Mouse (Mus musculus): ENCODE results near the gene Sap30. TPM values are rescaled to one million over a fixed set of nuclear protein-coding genes. Genes with fewer than 3 reads are reported as not detected.
A peak's percentile ranks its signal among the peaks of the same experiment; 100 is the strongest.

The Sap30 gene
- 47.8 and 50.9 TPM in 2 replicates for polyA plus RNA-seq (2012; ENCODE audit: insufficient read depth, insufficient read length, missing spikeins)

- Histone ChIP-seq H3K4me3 (ENCODE audit: insufficient read depth, low read length) (peak within 1 kb of the TSS; percentile 93), H3K4me1 (ENCODE audit: control insufficient read depth, insufficient read depth, low read length) (peaks cover 7% of the 10 kb centered on the region; the same call in 1 of the 2 replicates), H3K27ac (ENCODE audit: insufficient read depth, low read depth, low read length) (peak within 1 kb of the TSS; percentile 81)
- no peak for TF ChIP-seq POLR2A (IDR thresholded peaks at IDR 0.05; ENCODE audit: borderline replicate concordance, low read depth, low read length)
- TF ChIP-seq CTCF (IDR thresholded peaks at IDR 0.05; ENCODE audit: low read depth, low read length) = no peak
Observed at GRCm38 (mm10) chr8:57487441-57488155, at the start of gene Sap30. Gene Sap30, minus strand, starts transcription at chr8:57487860.

- no peak overlapping the region for H3K27ac ChIP-seq (ENCODE audit: insufficient read depth, low read depth, low read length)
- H3K4me1 ChIP-seq (ENCODE audit: control insufficient read depth, insufficient read depth, low read length) = peaks cover 11% of the 10 kb centered on the region
- H3K4me3 ChIP-seq (ENCODE audit: insufficient read depth, low read length) = no peak overlapping the region
- TF ChIP-seq POLR2A (IDR thresholded peaks at IDR 0.05; ENCODE audit: borderline replicate concordance, low read depth, low read length) (no peak), CTCF (IDR thresholded peaks at IDR 0.05; ENCODE audit: low read depth, low read length) (no peak)
Observed at GRCm38 (mm10) chr8:57536167-57536566, 48.5 kb upstream of the Sap30 start.

GRCm38 (mm10) chr8:57534495-57534894, 46.8 kb upstream of the Sap30 start:
- Histone ChIP-seq H3K4me1 (ENCODE audit: control insufficient read depth, insufficient read depth, low read length) (peaks cover 11% of the 10 kb centered on the region), H3K27ac (ENCODE audit: insufficient read depth, low read depth, low read length) (no peak overlapping the region), H3K4me3 (ENCODE audit: insufficient read depth, low read length) (no peak overlapping the region)
- TF ChIP-seq POLR2A (IDR thresholded peaks at IDR 0.05; ENCODE audit: borderline replicate concordance, low read depth, low read length) = no peak
- TF ChIP-seq CTCF (IDR thresholded peaks at IDR 0.05; ENCODE audit: low read depth, low read length) = no peak

GRCm38 (mm10) chr8:57533106-57533505, 45.4 kb upstream of the Sap30 start:
- peaks cover 11% of the 10 kb centered on the region for H3K4me1 ChIP-seq (ENCODE audit: control insufficient read depth, insufficient read depth, low read length)
- TF ChIP-seq POLR2A (IDR thresholded peaks at IDR 0.05; ENCODE audit: borderline replicate concordance, low read depth, low read length) (no peak), CTCF (IDR thresholded peaks at IDR 0.05; ENCODE audit: low read depth, low read length) (no peak)
- no peak overlapping the region for H3K27ac ChIP-seq (ENCODE audit: insufficient read depth, low read depth, low read length)
- no peak overlapping the region for H3K4me3 ChIP-seq (ENCODE audit: insufficient read depth, low read length)

GRCm38 (mm10) chr8:57532223-57532622, 44.6 kb upstream of the Sap30 start:
- no peak for TF ChIP-seq POLR2A (IDR thresholded peaks at IDR 0.05; ENCODE audit: borderline replicate concordance, low read depth, low read length)
- no peak for TF ChIP-seq CTCF (IDR thresholded peaks at IDR 0.05; ENCODE audit: low read depth, low read length)
- peaks cover 11% of the 10 kb centered on the region for H3K4me1 ChIP-seq (ENCODE audit: control insufficient read depth, insufficient read depth, low read length)
- no peak overlapping the region for H3K27ac ChIP-seq (ENCODE audit: insufficient read depth, low read depth, low read length)
- no peak overlapping the region for H3K4me3 ChIP-seq (ENCODE audit: insufficient read depth, low read length)

- Histone ChIP-seq H3K27ac (ENCODE audit: insufficient read depth, low read depth, low read length) (peak overlapping the region; percentile 86), H3K4me3 (ENCODE audit: insufficient read depth, low read length) (peak overlapping the region; percentile 15), H3K4me1 (ENCODE audit: control insufficient read depth, insufficient read depth, low read length) (peaks cover 11% of the 10 kb centered on the region)
- TF ChIP-seq CTCF (IDR thresholded peaks at IDR 0.05; ENCODE audit: low read depth, low read length) (no peak; the same call in 1 of the 2 replicates), POLR2A (IDR thresholded peaks at IDR 0.05; ENCODE audit: borderline replicate concordance, low read depth, low read length) (no peak)
Observed at GRCm38 (mm10) chr8:57530666-57531349, 43.1 kb upstream of the Sap30 start.

- Histone ChIP-seq H3K27ac (ENCODE audit: insufficient read depth, low read depth, low read length) (peak overlapping the region; percentile 86), H3K4me1 (ENCODE audit: control insufficient read depth, insufficient read depth, low read length) (peaks cover 11% of the 10 kb centered on the region), H3K4me3 (ENCODE audit: insufficient read depth, low read length) (peak overlapping the region; percentile 15; the same call in 1 of the 2 replicates)
- no peak for TF ChIP-seq POLR2A (IDR thresholded peaks at IDR 0.05; ENCODE audit: borderline replicate concordance, low read depth, low read length)
- TF ChIP-seq CTCF (IDR thresholded peaks at IDR 0.05; ENCODE audit: low read depth, low read length) = no peak
Observed at GRCm38 (mm10) chr8:57530238-57530637, 42.6 kb upstream of the Sap30 start.

GRCm38 (mm10) chr8:57528036-57528435, 40.4 kb upstream of the Sap30 start:
- Histone ChIP-seq H3K27ac (ENCODE audit: insufficient read depth, low read depth, low read length) (no peak overlapping the region), H3K4me3 (ENCODE audit: insufficient read depth, low read length) (no peak overlapping the region), H3K4me1 (ENCODE audit: control insufficient read depth, insufficient read depth, low read length) (peaks cover 11% of the 10 kb centered on the region)
- TF ChIP-seq CTCF (IDR thresholded peaks at IDR 0.05; ENCODE audit: low read depth, low read length) = no peak
- TF ChIP-seq POLR2A (IDR thresholded peaks at IDR 0.05; ENCODE audit: borderline replicate concordance, low read depth, low read length) = no peak

- H3K4me3 ChIP-seq (ENCODE audit: insufficient read depth, low read length) = no peak overlapping the region
- TF ChIP-seq CTCF (IDR thresholded peaks at IDR 0.05; ENCODE audit: low read depth, low read length) (no peak), POLR2A (IDR thresholded peaks at IDR 0.05; ENCODE audit: borderline replicate concordance, low read depth, low read length) (no peak)
- H3K4me1 ChIP-seq (ENCODE audit: control insufficient read depth, insufficient read depth, low read length) = no peaks in the 10 kb centered on the region
- H3K27ac ChIP-seq (ENCODE audit: insufficient read depth, low read depth, low read length) = no peak overlapping the region
Observed at GRCm38 (mm10) chr8:57520186-57520786, 32.6 kb upstream of the Sap30 start.

All from bone marrow macrophage, adult 2 months (primary cell).